Mouse (Mus musculus) heart, adult 2 months (tissue): ENCODE measurements around the gene Rnf181. TPM values are rescaled to one million over a fixed set of nuclear protein-coding genes. Genes with fewer than 3 reads are reported as not detected.

Experiments
- DNase-seq, 2 experiments: peaks; one replicate each; pipeline ENCODE4 v3.0.0; 2021
- H3K27ac ChIP-seq: fragments of 200-600 bp; 2 replicates; pipeline ENCODE4 v1.8.1; 2022
- H3K27me3 ChIP-seq: fragments of 200-500 bp; 2 replicates; pipeline ENCODE4 v1.6.1; 2012; ENCODE audit warnings: mild to moderate bottlenecking, low read length, inconsistent platforms, mixed read lengths; ENCODE audit not compliant: control insufficient read depth, insufficient read depth
- H3K36me3 ChIP-seq: fragments of 200-500 bp; 2 replicates; pipeline ENCODE4 v1.6.1; 2012; ENCODE audit warnings: low read length, inconsistent platforms; ENCODE audit not compliant: control insufficient read depth, insufficient read depth
- H3K4me1 ChIP-seq: fragments of 200-500 bp; 2 replicates; pipeline ENCODE4 v1.6.1; 2011; ENCODE audit warnings: low read length; ENCODE audit not compliant: control insufficient read depth, insufficient read depth
- H3K4me3 ChIP-seq: fragments of 200-600 bp; 2 replicates; pipeline ENCODE4 v1.8.1; 2022
- H3K79me2 ChIP-seq: fragments of 200-500 bp; replicated peaks from 2 replicates; pipeline ENCODE4 v1.6.1; 2012; ENCODE audit warnings: mild to moderate bottlenecking, inconsistent platforms, low read length, moderate library complexity, mixed read lengths; ENCODE audit not compliant: control insufficient read depth, insufficient read depth
- H3K9ac ChIP-seq: fragments of 200-500 bp; 2 replicates; pipeline ENCODE4 v1.6.1; 2012; ENCODE audit warnings: low read depth, mild to moderate bottlenecking, control low read depth, inconsistent platforms, low read length, mixed read lengths
- CTCF ChIP-seq: fragments of 200-600 bp; IDR thresholded peaks from 2 replicates; pipeline ENCODE4 v1.8.1; 2022; ENCODE audit warnings: antibody characterized with exemption, mild to moderate bottlenecking, moderate library complexity
- EP300 ChIP-seq: fragments of 200-500 bp; IDR thresholded peaks from 2 replicates; pipeline ENCODE4 v1.6.1; 2011; ENCODE audit warnings: low read depth, low read length, control low read depth; ENCODE audit not compliant: insufficient read depth
- POLR2A ChIP-seq: fragments of 200-500 bp; IDR thresholded peaks from 2 replicates; pipeline ENCODE4 v1.6.1; 2011; ENCODE audit warnings: mild to moderate bottlenecking, low read depth, low read length, control low read depth; ENCODE audit not compliant: insufficient read depth
- WGBS: fragments of 180-500 bp; shearing (Covaris S2); methylation state at CpG from one replicate; pipeline ENCODE4 v1.1.7; 2018; 5-methylcytosine and 5-hydroxymethylcytosine counted together
- intact Hi-C: fragments of 180-260 bp; cut with DNase I; formaldehyde crosslinking; loops from one replicate; pipeline ENCODE4 v1.15.1; 2025
- polyA plus RNA-seq: library from polyadenylated mRNA; depleted of rRNA; stranded (reverse); fragments of >200 nt; gene quantifications from 2 replicates; pipeline ENCODE4 v1.2.3, GENCODE M21; 2012
- total RNA-seq, 2 experiments: library from RNA; stranded (reverse); gene quantifications; 2 replicates each; pipeline ENCODE4 v1.2.3; 2021

The Rnf181 gene
- total and polyA plus RNA-seq, 3 experiments: 36.0 to 44.0 (median 40.7) TPM

GRCm38 (mm10) chr6:72396837-72397251, 30.1 kb upstream of the Rnf181 start:
- Histone ChIP-seq H3K79me2 (no peaks in the 10 kb centered on the region), H3K4me3 (no peak overlapping the region), H3K9ac (no peak overlapping the region), H3K4me1 (peaks cover 3% of the 10 kb centered on the region; the same call in 1 of the 2 replicates), H3K36me3 (no peaks in the 10 kb centered on the region), H3K27ac (no peak overlapping the region), H3K27me3 (no peaks in the 10 kb centered on the region)
- intact Hi-C loops: no loop called here
- TF ChIP-seq POLR2A (no peak), EP300 (no peak), CTCF (no peak)
- WGBS: 85% methylated on average over 10 of the region's 10 CpGs
- no peak for DNase-seq

GRCm38 (mm10) chr6:72392341-72392740, 25.6 kb upstream of the Rnf181 start:
- Histone ChIP-seq H3K36me3 (no peaks in the 10 kb centered on the region), H3K27ac (no peak overlapping the region; the same call in 1 of the 2 replicates), H3K4me1 (peaks cover 7% of the 10 kb centered on the region), H3K27me3 (no peaks in the 10 kb centered on the region), H3K79me2 (no peaks in the 10 kb centered on the region), H3K9ac (no peak overlapping the region), H3K4me3 (no peak overlapping the region)
- WGBS: 94% methylated on average over 5 of the region's 5 CpGs
- intact Hi-C loops: no loop called here
- no peak for DNase-seq
- no peak for TF ChIP-seq CTCF
- no peak for TF ChIP-seq POLR2A
- no peak for TF ChIP-seq EP300

DNA sequence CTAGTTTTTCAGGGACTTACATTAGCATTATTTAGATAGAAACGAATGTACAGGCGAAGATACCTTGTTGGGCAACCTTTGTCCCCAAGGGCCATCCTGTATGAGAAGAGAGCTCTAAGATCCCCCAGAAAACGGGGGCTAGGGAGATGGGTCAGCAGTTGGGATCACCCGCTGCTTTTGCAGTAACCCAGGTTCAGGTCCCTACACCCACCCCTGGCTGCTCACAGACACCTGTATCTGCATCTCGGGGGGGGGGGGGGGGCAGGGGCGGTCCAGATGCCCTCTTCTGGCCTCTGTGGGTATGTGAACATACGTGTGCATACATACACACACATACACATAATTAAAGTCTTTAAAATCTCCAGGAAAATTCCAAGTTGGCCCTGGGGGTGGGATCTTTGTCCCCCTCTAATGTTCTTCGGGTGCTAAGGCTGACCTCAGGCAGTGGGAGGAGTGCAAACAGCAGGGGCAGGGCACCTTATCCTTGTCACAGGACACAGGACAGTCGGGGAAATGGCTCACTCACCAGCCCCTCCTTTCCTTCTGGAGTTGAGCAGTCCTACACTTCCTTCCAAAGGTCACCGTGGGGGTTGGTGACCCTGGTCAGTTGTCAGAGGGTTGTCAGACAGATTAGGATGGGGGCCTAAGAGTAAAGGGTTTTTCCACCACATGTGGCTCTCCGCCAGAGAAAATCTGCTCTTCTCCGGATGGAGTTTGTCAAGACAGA, 24.2 kb upstream of the Rnf181 start:
- H3K27ac ChIP-seq: peak overlapping the region; percentile 92
- H3K9ac ChIP-seq: no peak overlapping the region; the same call in 1 of the 2 replicates
- no peaks in the 10 kb centered on the region for H3K36me3 ChIP-seq
- intact Hi-C loops: no loop called here
- TF ChIP-seq POLR2A: peak; percentile 67
- peak; percentile 31 for TF ChIP-seq CTCF
- peak; percentile 44; the same call in 1 of the 2 replicates for TF ChIP-seq EP300
- DNase-seq: peak; percentile 72 to 81
- no peaks in the 10 kb centered on the region for H3K79me2 ChIP-seq
- WGBS: 16% methylated on average over 12 of the region's 12 CpGs
- peaks cover 7% of the 10 kb centered on the region for H3K4me1 ChIP-seq
- H3K27me3 ChIP-seq: no peaks in the 10 kb centered on the region
- H3K4me3 ChIP-seq: peak overlapping the region; percentile 54

DNA sequence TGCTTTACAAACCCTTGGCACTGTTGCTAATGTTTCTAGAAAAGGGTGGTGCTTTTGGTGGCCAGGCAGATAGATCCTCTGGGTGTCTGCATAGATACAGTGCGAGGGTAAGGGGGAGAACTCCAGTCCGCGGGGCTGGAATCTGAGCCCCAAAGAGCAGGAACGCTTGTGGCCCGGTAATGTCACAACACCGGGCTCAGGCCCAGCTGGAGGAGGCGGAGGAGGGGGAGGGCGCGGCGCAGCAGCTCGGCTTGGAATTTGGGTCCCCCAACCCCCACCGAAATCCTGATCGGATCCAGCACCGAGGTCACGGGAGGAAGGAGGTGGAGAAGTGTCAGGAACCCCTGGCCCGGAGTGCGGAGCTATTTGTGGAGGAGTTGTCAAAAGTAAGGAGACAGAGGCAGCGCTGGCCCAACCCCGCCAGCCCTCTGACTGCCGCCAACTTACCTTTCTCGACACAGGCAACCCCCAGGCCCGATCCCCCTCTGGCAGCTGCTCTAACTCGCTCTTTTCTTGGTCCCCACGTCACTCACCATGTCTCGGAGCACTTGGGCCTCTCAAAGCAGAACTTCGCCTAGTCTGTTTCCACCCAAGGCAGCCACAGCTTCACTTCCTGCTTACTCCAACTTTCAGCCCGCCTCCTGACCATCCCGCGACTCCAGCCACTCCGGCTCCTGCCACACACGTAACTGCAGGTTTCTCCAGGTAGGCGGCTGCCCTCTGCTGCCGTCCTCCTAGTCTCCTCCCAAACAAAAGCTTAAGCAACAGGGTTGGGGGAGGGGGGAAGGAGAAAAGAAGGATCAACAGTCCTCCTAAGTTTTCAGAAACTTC, 23.4 kb upstream of the Rnf181 start, which contains the start of gene Vamp8:
Gene Vamp8, minus strand, starts transcription at position 763 of the 831 bp plus-strand sequence.
- DNase-seq: peak; percentile 92 to 94
- H3K27ac ChIP-seq: peak within 1 kb of the TSS; percentile 92
- H3K4me3 ChIP-seq: peak within 1 kb of the TSS; percentile 54
- H3K36me3 ChIP-seq: no peaks in the 10 kb centered on the region
- peak within 1 kb of the TSS; percentile 85 for H3K9ac ChIP-seq
- intact Hi-C loops: no loop called here
- peaks cover 7% of the 10 kb centered on the region for H3K4me1 ChIP-seq
- no peaks in the 10 kb centered on the region for H3K79me2 ChIP-seq
- TF ChIP-seq POLR2A (peak; percentile 63), CTCF (no peak), EP300 (peak; percentile 61)
- no peaks in the 10 kb centered on the region for H3K27me3 ChIP-seq
- WGBS: under 1% methylated on average over 33 of the region's 33 CpGs

GRCm38 (mm10) chr6:72389471-72389940, 22.8 kb upstream of the Rnf181 start:
- Histone ChIP-seq H3K9ac (peak overlapping the region; percentile 85), H3K36me3 (no peaks in the 10 kb centered on the region), H3K4me3 (peak overlapping the region; percentile 54), H3K79me2 (no peaks in the 10 kb centered on the region), H3K27ac (peak overlapping the region; percentile 92), H3K27me3 (no peaks in the 10 kb centered on the region), H3K4me1 (peaks cover 7% of the 10 kb centered on the region)
- DNase-seq: no peak
- 1% methylated on average over 13 of the region's 13 CpGs for WGBS
- intact Hi-C loops: no loop called here
- TF ChIP-seq CTCF (no peak), EP300 (no peak), POLR2A (no peak)
